Mouse (Mus musculus): ENCODE results near the gene S100a16. TPM values are rescaled to one million over a fixed set of nuclear protein-coding genes. Genes with fewer than 3 reads are reported as not detected.

The S100a16 gene
- polyA plus RNA-seq, 1 experiment from 2014 or later: 39.5 TPM

GRCm38 (mm10) chr3:90589947-90590346 lies 52.9 kb downstream of the S100a16 start, which contains the start of gene S100a2:
Gene S100a2, plus strand, starts transcription at chr3:90590247.
- Histone ChIP-seq H3K9ac (replicated peaks) (no peak within 1 kb of the TSS), H3K27me3 (no peaks in the 10 kb centered on the region), H3K4me2 (replicated peaks) (no peak within 1 kb of the TSS), H3K9me3 (no peaks in the 10 kb centered on the region), H3K27ac (no peak within 1 kb of the TSS), H3K4me3 (replicated peaks) (no peak within 1 kb of the TSS), H3K4me1 (replicated peaks) (no peaks in the 10 kb centered on the region), H3K36me3 (no peaks in the 10 kb centered on the region)
- no peak for ATAC-seq
- 86% methylated on average over 8 of the region's 8 CpGs for WGBS

Other genes starting within 250 kb of the S100a16 start
- 15.1 and 16.0 TPM in 2 replicates for gene Gatad2b, start 244.1 kb upstream of the S100a16 start, polyA plus RNA-seq (2015; fragmentation: Nextera tagmentation; extraction: Ambion mirVana)
- gene Slc27a3, start 147.3 kb upstream of the S100a16 start, polyA plus RNA-seq (2015; fragmentation: Nextera tagmentation; extraction: Ambion mirVana): 20.2 and 21.8 TPM in 2 replicates
- 29.1 and 32.6 TPM in 2 replicates for gene Ints3, start 103.6 kb upstream of the S100a16 start, polyA plus RNA-seq (2015; fragmentation: Nextera tagmentation; extraction: Ambion mirVana)
- gene Npr1, start 71.4 kb upstream of the S100a16 start, polyA plus RNA-seq (2015; fragmentation: Nextera tagmentation; extraction: Ambion mirVana): 1.8 and 2.4 TPM in 2 replicates
- 343 and 361 TPM in 2 replicates for gene Ilf2, start 61.1 kb upstream of the S100a16 start, polyA plus RNA-seq (2015; fragmentation: Nextera tagmentation; extraction: Ambion mirVana)
- gene Snapin, start 46.2 kb upstream of the S100a16 start, polyA plus RNA-seq (2015; fragmentation: Nextera tagmentation; extraction: Ambion mirVana): 87.9 and 89.1 TPM in 2 replicates
- gene Chtop, start 27.8 kb upstream of the S100a16 start, polyA plus RNA-seq (2015; fragmentation: Nextera tagmentation; extraction: Ambion mirVana): 205 and 212 TPM in 2 replicates
- 4.7 and 6.9 TPM in 2 replicates for gene S100a1, start 22.9 kb upstream of the S100a16 start, polyA plus RNA-seq (2015; fragmentation: Nextera tagmentation; extraction: Ambion mirVana)
- 7.7 and 9.9 TPM in 2 replicates for gene S100a13, start 22.8 kb upstream of the S100a16 start, polyA plus RNA-seq (2015; fragmentation: Nextera tagmentation; extraction: Ambion mirVana)
- gene S100a14, start 10.4 kb upstream of the S100a16 start, polyA plus RNA-seq (2015; fragmentation: Nextera tagmentation; extraction: Ambion mirVana): not detected in 2 replicates
- gene S100a3, start 23.3 kb downstream of the S100a16 start, polyA plus RNA-seq (2015; fragmentation: Nextera tagmentation; extraction: Ambion mirVana): not detected in 2 replicates
- gene S100a2, start 53.0 kb downstream of the S100a16 start, polyA plus RNA-seq (2015; fragmentation: Nextera tagmentation; extraction: Ambion mirVana): not detected in 2 replicates
- gene Gm42674, start 64.7 kb downstream of the S100a16 start, polyA plus RNA-seq (2015; fragmentation: Nextera tagmentation; extraction: Ambion mirVana): not detected in 2 replicates
- 0.83 and 1.1 TPM in 2 replicates for gene S100a4, start 66.5 kb downstream of the S100a16 start, polyA plus RNA-seq (2015; fragmentation: Nextera tagmentation; extraction: Ambion mirVana)
- not detected in 2 replicates for gene S100a5, start 71.3 kb downstream of the S100a16 start, polyA plus RNA-seq (2015; fragmentation: Nextera tagmentation; extraction: Ambion mirVana)
- gene S100a6, start 75.6 kb downstream of the S100a16 start, polyA plus RNA-seq (2015; fragmentation: Nextera tagmentation; extraction: Ambion mirVana): 19.7 and 25.0 TPM in 2 replicates
- not detected in 2 replicates for gene S100a7a, start 116.8 kb downstream of the S100a16 start, polyA plus RNA-seq (2015; fragmentation: Nextera tagmentation; extraction: Ambion mirVana)
- gene S100a8, start 131.7 kb downstream of the S100a16 start, polyA plus RNA-seq (2015; fragmentation: Nextera tagmentation; extraction: Ambion mirVana): 2.8 and 4.7 TPM in 2 replicates
- gene S100a9, start 158.5 kb downstream of the S100a16 start, polyA plus RNA-seq (2015; fragmentation: Nextera tagmentation; extraction: Ambion mirVana): 2.4 and 2.7 TPM in 2 replicates
- not detected in 2 replicates for gene Pglyrp4, start 189.7 kb downstream of the S100a16 start, polyA plus RNA-seq (2015; fragmentation: Nextera tagmentation; extraction: Ambion mirVana)
- gene Gm5849, start 240.6 kb downstream of the S100a16 start, polyA plus RNA-seq (2015; fragmentation: Nextera tagmentation; extraction: Ambion mirVana): not detected in 2 replicates